Mouse (Mus musculus) liver, adult 2 months (tissue): ENCODE data around the gene A930018P22Rik. TPM values are rescaled to one million over a fixed set of nuclear protein-coding genes. Genes with fewer than 3 reads are reported as not detected.

Experiments used
- DNase-seq: peaks from one replicate; pipeline ENCODE4 v3.0.0-alpha.2; 2011; ENCODE audit warnings: low read depth, low spot score; ENCODE audit errors: extremely low read depth
- H3K27ac ChIP-seq: fragments of 200-500 bp; replicated peaks from 2 replicates; pipeline ENCODE4 v1.5.1; 2012; ENCODE audit warnings: low read depth, mild to moderate bottlenecking, control low read depth, inconsistent platforms, low read length; ENCODE audit not compliant: insufficient read depth
- H3K27me3 ChIP-seq: fragments of 200-500 bp; 2 replicates; pipeline ENCODE4 v1.6.1; 2012; ENCODE audit warnings: mild to moderate bottlenecking, moderate library complexity, low read length, inconsistent platforms; ENCODE audit not compliant: control insufficient read depth, insufficient read depth
- H3K36me3 ChIP-seq: fragments of 200-500 bp; 2 replicates; pipeline ENCODE4 v1.6.1; 2012; ENCODE audit warnings: low read length, inconsistent platforms; ENCODE audit not compliant: control insufficient read depth, insufficient read depth
- H3K4me1 ChIP-seq: fragments of 200-500 bp; 2 replicates; pipeline ENCODE4 v1.6.1; 2011; ENCODE audit warnings: low read length; ENCODE audit not compliant: control insufficient read depth, insufficient read depth
- H3K4me3 ChIP-seq: fragments of 200-500 bp; 2 replicates; pipeline ENCODE4 v1.5.1; 2011; ENCODE audit warnings: low read depth, mild to moderate bottlenecking, control low read depth, low read length, moderate library complexity; ENCODE audit not compliant: insufficient read depth
- H3K79me2 ChIP-seq: fragments of 200-500 bp; 2 replicates; pipeline ENCODE4 v1.6.1; 2012; ENCODE audit warnings: inconsistent platforms, mild to moderate bottlenecking, low read length, moderate library complexity; ENCODE audit not compliant: control insufficient read depth, insufficient read depth
- H3K9ac ChIP-seq: fragments of 200-500 bp; 2 replicates; pipeline ENCODE4 v1.6.1; 2012; ENCODE audit warnings: low read depth, mild to moderate bottlenecking, control low read depth, inconsistent platforms, low read length
- CTCF ChIP-seq: fragments of 200-500 bp; IDR thresholded peaks from 2 replicates; pipeline ENCODE4 v1.5.1; 2011; ENCODE audit warnings: low read depth, low read length, control low read depth
- POLR2A ChIP-seq: fragments of 200-500 bp; IDR thresholded peaks from 2 replicates; pipeline ENCODE4 v1.6.1; 2011; ENCODE audit warnings: low read length, control low read depth; ENCODE audit not compliant: insufficient read depth; ENCODE audit errors: extremely low read depth
- WGBS: fragments of 180-500 bp; shearing (Covaris S2); methylation state at CpG from one replicate; pipeline ENCODE4 v1.1.7; 2018; 5-methylcytosine and 5-hydroxymethylcytosine counted together
- polyA plus RNA-seq: library from polyadenylated mRNA; depleted of rRNA; stranded (reverse); fragments of >200 nt; gene quantifications from 2 replicates; pipeline ENCODE4 v1.2.3, GENCODE M21; 2012; rRNA removed
- total RNA-seq: library from RNA; depleted of rRNA; stranded (reverse); fragments of >200 nt; gene quantifications from 2 replicates; pipeline ENCODE4 v1.2.3, GENCODE M21; 2014; rRNA removed

The A930018P22Rik gene
- total and polyA plus RNA-seq, 2 experiments, result 0.18 to 0.26 TPM

GRCm38 (mm10) chr2:104163978-104164487 is 41.5 kb downstream of the A930018P22Rik start:
- WGBS, result 86% methylated on average over 4 of the region's 4 CpGs
- TF ChIP-seq POLR2A (no peak), CTCF (no peak)
- Histone ChIP-seq H3K27ac (no peak overlapping the region), H3K4me3 (no peak overlapping the region), H3K27me3 (no peaks in the 10 kb centered on the region), H3K4me1 (no peaks in the 10 kb centered on the region), H3K9ac (no peak overlapping the region), H3K79me2 (no peaks in the 10 kb centered on the region), H3K36me3 (no peaks in the 10 kb centered on the region)
- no peak for DNase-seq

GRCm38 (mm10) chr2:104165631-104166030 is 43.1 kb downstream of the A930018P22Rik start:
- Histone ChIP-seq H3K9ac (no peak overlapping the region), H3K79me2 (no peaks in the 10 kb centered on the region), H3K27me3 (no peaks in the 10 kb centered on the region), H3K36me3 (no peaks in the 10 kb centered on the region), H3K27ac (no peak overlapping the region), H3K4me1 (no peaks in the 10 kb centered on the region), H3K4me3 (no peak overlapping the region)
- TF ChIP-seq CTCF, result no peak
- no peak for TF ChIP-seq POLR2A
- 81% methylated on average over 2 of the region's 2 CpGs for WGBS
- no peak for DNase-seq

- H3K4me1 ChIP-seq, result no peaks in the 10 kb centered on the region
- 94% methylated on average over 23 of the region's 23 CpGs for WGBS
- no peak overlapping the region for H3K27ac ChIP-seq
- no peak for TF ChIP-seq POLR2A
- H3K27me3 ChIP-seq, result no peaks in the 10 kb centered on the region
- DNase-seq, result no peak
- no peaks in the 10 kb centered on the region for H3K36me3 ChIP-seq
- no peak overlapping the region for H3K4me3 ChIP-seq
- no peak overlapping the region for H3K9ac ChIP-seq
- no peaks in the 10 kb centered on the region for H3K79me2 ChIP-seq
These were observed 45.2 kb downstream of the A930018P22Rik start for GRCm38 (mm10) chr2:104167765-104168164.

- no peaks in the 10 kb centered on the region for H3K4me1 ChIP-seq
- no peaks in the 10 kb centered on the region for H3K27me3 ChIP-seq
- TF ChIP-seq CTCF (no peak), POLR2A (no peak)
- no peaks in the 10 kb centered on the region for H3K36me3 ChIP-seq
- H3K9ac ChIP-seq, result no peak overlapping the region
- no peaks in the 10 kb centered on the region for H3K79me2 ChIP-seq
- no peak overlapping the region for H3K4me3 ChIP-seq
- H3K27ac ChIP-seq, result no peak overlapping the region
- DNase-seq, result no peak
- WGBS, result 90% methylated on average over 17 of the region's 17 CpGs
These were observed 45.8 kb downstream of the A930018P22Rik start for GRCm38 (mm10) chr2:104168186-104168896.

- WGBS, result 65% methylated on average over 11 of the region's 11 CpGs
- TF ChIP-seq CTCF (no peak), POLR2A (no peak)
- DNase-seq, result no peak
- no peak overlapping the region for H3K27ac ChIP-seq
- no peak overlapping the region for H3K9ac ChIP-seq
- no peak overlapping the region for H3K4me3 ChIP-seq
- no peaks in the 10 kb centered on the region; the same call in 1 of the 2 replicates for H3K4me1 ChIP-seq
- H3K36me3 ChIP-seq, result no peaks in the 10 kb centered on the region
- H3K27me3 ChIP-seq, result no peaks in the 10 kb centered on the region
- H3K79me2 ChIP-seq, result no peaks in the 10 kb centered on the region
These were observed 50.3 kb downstream of the A930018P22Rik start for GRCm38 (mm10) chr2:104172695-104173348.

- Histone ChIP-seq H3K4me1 (no peaks in the 10 kb centered on the region; the same call in 1 of the 2 replicates), H3K27ac (no peak overlapping the region), H3K9ac (no peak overlapping the region), H3K36me3 (no peaks in the 10 kb centered on the region), H3K79me2 (no peaks in the 10 kb centered on the region), H3K27me3 (no peaks in the 10 kb centered on the region), H3K4me3 (no peak overlapping the region)
- no peak for DNase-seq
- 86% methylated on average over 3 of the region's 3 CpGs for WGBS
- TF ChIP-seq CTCF (no peak), POLR2A (no peak)
These were observed 50.9 kb downstream of the A930018P22Rik start for GRCm38 (mm10) chr2:104173431-104173830.

Other genes with a start within 250 kb of the A930018P22Rik start
- 4.5 and 5.1 TPM in 2 replicates for gene Lmo2, start 164.8 kb upstream of the A930018P22Rik start, total RNA-seq
- 2.4 and 3.8 TPM in 2 replicates for gene Lmo2, start 164.8 kb upstream of the A930018P22Rik start, polyA plus RNA-seq
- gene Fbxo3, start 95.0 kb upstream of the A930018P22Rik start, total RNA-seq, result 93.9 and 95.9 TPM in 2 replicates
- gene Fbxo3, start 95.0 kb upstream of the A930018P22Rik start, polyA plus RNA-seq, result 32.5 and 32.7 TPM in 2 replicates
- not detected in 2 replicates for gene 4931422A03Rik, start 94.4 kb upstream of the A930018P22Rik start, total RNA-seq
- not detected in 2 replicates for gene 4931422A03Rik, start 94.4 kb upstream of the A930018P22Rik start, polyA plus RNA-seq
- 0.40 and 0.65 TPM in 2 replicates for gene Gm10912, start 56.9 kb upstream of the A930018P22Rik start, total RNA-seq
- gene Gm10912, start 56.9 kb upstream of the A930018P22Rik start, polyA plus RNA-seq, result 0.11 TPM in 1 of 2 replicates, not detected in the other
- not detected in 2 replicates for gene Gm10799, start 54.2 kb upstream of the A930018P22Rik start, total RNA-seq
- not detected in 2 replicates for gene Gm10799, start 54.2 kb upstream of the A930018P22Rik start, polyA plus RNA-seq
- 9.5 and 20.7 TPM in 2 replicates for gene Cd59b, start 52.9 kb upstream of the A930018P22Rik start, total RNA-seq
- gene Cd59b, start 52.9 kb upstream of the A930018P22Rik start, polyA plus RNA-seq, result 17.7 and 28.1 TPM in 2 replicates
- gene Cd59a, start 27.0 kb upstream of the A930018P22Rik start, total RNA-seq, result 62.5 and 69.5 TPM in 2 replicates
- gene Cd59a, start 27.0 kb upstream of the A930018P22Rik start, polyA plus RNA-seq, result 28.6 and 39.5 TPM in 2 replicates